Mouse (Mus musculus): ENCODE data around the gene Rbbp4.

DNA sequence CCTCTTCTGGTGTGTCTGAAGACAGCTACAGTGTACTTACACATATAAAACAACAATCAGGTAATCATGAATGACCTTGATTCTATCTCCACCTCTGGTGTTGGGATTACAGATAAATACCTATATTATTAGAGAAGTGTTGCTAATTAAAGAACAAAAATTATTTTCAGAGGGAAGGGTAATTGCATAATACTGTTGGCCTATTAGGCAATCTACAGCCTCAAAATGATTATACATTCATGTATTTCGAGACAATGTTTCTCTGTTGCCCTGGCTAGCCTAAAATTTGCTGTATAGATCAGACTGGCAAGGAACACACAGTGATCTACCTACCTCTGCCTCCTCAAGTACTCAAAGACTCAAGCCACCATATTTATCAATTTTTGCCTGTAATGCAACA, 11.7 kb downstream of the Rbbp4 start:
- TF ChIP-seq POLR2A (IDR thresholded peaks at IDR 0.05; ENCODE audit: low read depth, low read length) (no peak), RCOR1 (conservative IDR thresholded peaks at IDR 0.05; ENCODE audit: low read depth, low read length) (no peak), CTCF (conservative IDR thresholded peaks at IDR 0.05 in 1 of 2, IDR thresholded peaks at IDR 0.05 in 1 of 2; ENCODE audit: low read depth in 2 of 2, low read length in 2 of 2) (no peak), ZC3H11A (IDR thresholded peaks at IDR 0.05; ENCODE audit: low read depth, low read length) (no peak), EP300 (IDR thresholded peaks at IDR 0.05; ENCODE audit: low read length) (no peak), ZKSCAN1 (IDR thresholded peaks at IDR 0.05; ENCODE audit: borderline replicate concordance, low read depth, low read length) (no peak), NRF1 (IDR thresholded peaks at IDR 0.05; ENCODE audit: low read depth, low read length) (no peak), MXI1 (IDR thresholded peaks at IDR 0.05; ENCODE audit: low read depth, low read length) (no peak)

Data from CH12.LX (cell line).